Mouse (Mus musculus): Measurements from ENCODE around the gene C3. TPM values are rescaled to one million over a fixed set of nuclear protein-coding genes. Genes with fewer than 3 reads are reported as not detected.

Gene C3
- polyA plus RNA-seq, 1 experiment from 2014 or later, result 0.08 TPM

Small RNAs within 50 kb of the gene (microRNA-seq; reads per million reads assigned to microRNA genes)
- gene Mir6978, result not detected

Other genes with a start within 250 kb of the C3 start
- not detected in 2 replicates for gene Acer1, start 246.0 kb downstream of the C3 start, polyA plus RNA-seq (2016; fragmentation: Nextera tagmentation; extraction: Ambion mirVana)
- 147 and 151 TPM in 2 replicates for gene Clpp, start 237.8 kb downstream of the C3 start, polyA plus RNA-seq (2016; fragmentation: Nextera tagmentation; extraction: Ambion mirVana)
- 37.6 and 39.8 TPM in 2 replicates for gene Alkbh7, start 230.8 kb downstream of the C3 start, polyA plus RNA-seq (2016; fragmentation: Nextera tagmentation; extraction: Ambion mirVana)
- not detected in 2 replicates for gene Pspn, start 228.1 kb downstream of the C3 start, polyA plus RNA-seq (2016; fragmentation: Nextera tagmentation; extraction: Ambion mirVana)
- 61.5 and 68.2 TPM in 2 replicates for gene Gtf2f1, start 216.8 kb downstream of the C3 start, polyA plus RNA-seq (2016; fragmentation: Nextera tagmentation; extraction: Ambion mirVana)
- 0.24 TPM in 1 of 2 replicates, not detected in the other for gene Gm17949, start 216.7 kb downstream of the C3 start, polyA plus RNA-seq (2016; fragmentation: Nextera tagmentation; extraction: Ambion mirVana)
- gene Khsrp, start 196.6 kb downstream of the C3 start, polyA plus RNA-seq (2016; fragmentation: Nextera tagmentation; extraction: Ambion mirVana), result 60.2 and 64.7 TPM in 2 replicates
- 0.17 and 0.23 TPM in 2 replicates for gene Slc25a41, start 186.5 kb downstream of the C3 start, polyA plus RNA-seq (2016; fragmentation: Nextera tagmentation; extraction: Ambion mirVana)
- gene Crb3, start 169.0 kb downstream of the C3 start, polyA plus RNA-seq (2016; fragmentation: Nextera tagmentation; extraction: Ambion mirVana), result 1.2 and 2.4 TPM in 2 replicates
- 4.5 and 4.9 TPM in 2 replicates for gene Slc25a23, start 168.3 kb downstream of the C3 start, polyA plus RNA-seq (2016; fragmentation: Nextera tagmentation; extraction: Ambion mirVana)
- 0.99 and 1.2 TPM in 2 replicates for gene Dennd1c, start 149.6 kb downstream of the C3 start, polyA plus RNA-seq (2016; fragmentation: Nextera tagmentation; extraction: Ambion mirVana)
- 12.7 and 14.7 TPM in 2 replicates for gene Tubb4a, start 140.4 kb downstream of the C3 start, polyA plus RNA-seq (2016; fragmentation: Nextera tagmentation; extraction: Ambion mirVana)
- 10.2 and 11.3 TPM in 2 replicates for gene Tnfsf9, start 122.8 kb downstream of the C3 start, polyA plus RNA-seq (2016; fragmentation: Nextera tagmentation; extraction: Ambion mirVana)
- not detected in 2 replicates for gene Cd70, start 78.4 kb downstream of the C3 start, polyA plus RNA-seq (2016; fragmentation: Nextera tagmentation; extraction: Ambion mirVana)
- 0.18 and 0.33 TPM in 2 replicates for gene Tnfsf14, start 34.0 kb downstream of the C3 start, polyA plus RNA-seq (2016; fragmentation: Nextera tagmentation; extraction: Ambion mirVana)
- gene Gpr108, start 20.3 kb upstream of the C3 start, polyA plus RNA-seq (2016; fragmentation: Nextera tagmentation; extraction: Ambion mirVana), result 30.0 and 31.1 TPM in 2 replicates
- gene Trip10, start 21.3 kb upstream of the C3 start, polyA plus RNA-seq (2016; fragmentation: Nextera tagmentation; extraction: Ambion mirVana), result 30.4 and 36.5 TPM in 2 replicates
- gene Vav1, start 51.0 kb upstream of the C3 start, polyA plus RNA-seq (2016; fragmentation: Nextera tagmentation; extraction: Ambion mirVana), result 1.8 and 1.9 TPM in 2 replicates
- gene Adgre1, start 130.6 kb upstream of the C3 start, polyA plus RNA-seq (2016; fragmentation: Nextera tagmentation; extraction: Ambion mirVana), result 3.4 and 4.0 TPM in 2 replicates